Mouse (Mus musculus): Measurements from ENCODE around the gene Gm10486. TPM values are rescaled to one million over a fixed set of nuclear protein-coding genes. Genes with fewer than 3 reads are reported as not detected.
"Not testable (repeated sequence)": the region's sequence is repeated elsewhere in the genome, so short reads cannot be mapped to it uniquely, and the experiment has no call there.

Gm10486 gene
- total RNA-seq (2015; ENCODE audit: low replicate concordance) (not detected in 2 replicates), total RNA-seq (2017; ENCODE audit: low replicate concordance) (not detected in 2 replicates)

- ATAC-seq (replicated peaks; ENCODE audit: low FRiP score, poor library complexity, severe bottlenecking), result not testable (repeated sequence)
Observed at GRCm38 (mm10) chrX:35067084-35067483, at the start of gene Gm10486. Gene Gm10486 (plus strand): TSS chrX:35067384.
